Mouse (Mus musculus) liver, embryonic 14.5 days (tissue): ENCODE measurements around the gene Gpr132.

Experiments
- CTCF ChIP-seq: IDR thresholded peaks from 2 replicates; pipeline ENCODE4 v1.5.1; 2016; ENCODE audit warnings: antibody characterized with exemption, low read depth, control low read depth
- EP300 ChIP-seq: IDR thresholded peaks from 2 replicates; pipeline ENCODE4 v1.6.1; 2016; ENCODE audit warnings: antibody characterized with exemption, low read depth

DNA sequence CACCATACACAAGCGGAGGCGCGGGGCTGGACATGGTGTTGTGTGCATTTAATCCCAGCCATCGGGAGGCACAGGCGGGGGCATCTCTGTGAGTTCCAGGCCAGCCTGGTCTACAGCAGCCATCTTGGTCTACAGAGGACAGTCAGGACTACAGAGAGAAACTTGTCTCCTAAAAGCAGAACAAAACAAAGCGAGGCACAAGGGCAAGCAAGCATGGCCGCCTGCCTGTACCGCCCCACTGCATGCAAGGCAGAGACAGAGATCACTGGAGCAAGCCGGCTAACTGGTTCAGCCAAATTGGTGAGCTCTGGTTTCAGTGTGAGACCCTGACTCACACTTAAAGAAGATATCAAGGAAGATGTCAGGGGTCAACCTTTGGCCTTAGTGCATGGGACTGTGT is 17.7 kb downstream of the Gpr132 start:
- no peak for TF ChIP-seq EP300
- TF ChIP-seq CTCF, result no peak
